Mouse (Mus musculus) lung, embryonic 15.5 days (tissue): Measurements from ENCODE around the gene Msln. TPM values are rescaled to one million over a fixed set of nuclear protein-coding genes. Genes with fewer than 3 reads are reported as not detected.

Source experiments
- ATAC-seq: fragments of 200-750 bp; cut with Nextera tagmentation; 2 replicates; pipeline ENCODE4 v1.8.0; 2017; ENCODE audit warnings: moderate number of reproducible peaks, borderline replicate concordance; ENCODE audit not compliant: low FRiP score, low TSS enrichment; ENCODE audit errors: extremely low read depth
- H3K27ac ChIP-seq: fragments of 300-500 bp; sonication (generic); 2 replicates; pipeline ENCODE4 v1.5.1; 2015; ENCODE audit warnings: moderate library complexity, mild to moderate bottlenecking, inconsistent platforms
- H3K27me3 ChIP-seq: fragments of 300-500 bp; sonication (generic); 2 replicates; pipeline ENCODE4 v1.6.1; 2015; ENCODE audit warnings: inconsistent platforms
- H3K36me3 ChIP-seq: fragments of 300-500 bp; sonication (generic); 2 replicates; pipeline ENCODE4 v1.6.1; 2015; ENCODE audit warnings: inconsistent platforms
- H3K4me1 ChIP-seq: fragments of 300-500 bp; sonication (generic); 2 replicates; pipeline ENCODE4 v1.6.1; 2015; ENCODE audit warnings: inconsistent platforms
- H3K4me2 ChIP-seq: fragments of 300-500 bp; sonication (generic); 2 replicates; pipeline ENCODE4 v1.6.1; 2015; ENCODE audit warnings: inconsistent platforms, mild to moderate bottlenecking, moderate library complexity
- H3K4me3 ChIP-seq: fragments of 300-500 bp; sonication (generic); 2 replicates; pipeline ENCODE4 v1.5.1; 2015; ENCODE audit warnings: mild to moderate bottlenecking, inconsistent platforms
- H3K9ac ChIP-seq: fragments of 300-500 bp; sonication (generic); 2 replicates; pipeline ENCODE4 v1.6.1; 2015; ENCODE audit warnings: inconsistent platforms
- H3K9me3 ChIP-seq: fragments of 300-500 bp; sonication (generic); 2 replicates; pipeline ENCODE4 v1.6.1; 2016; ENCODE audit warnings: inconsistent platforms
- WGBS: fragments of 180-500 bp; shearing (Covaris S2); methylation state at CpG from one replicate; pipeline ENCODE4 v1.1.7; 2015; 5-methylcytosine and 5-hydroxymethylcytosine counted together
- polyA plus RNA-seq: library from polyadenylated mRNA; unstranded; fragments of >200 nt; fragmentation: Nextera tagmentation; extraction: Ambion mirVana; gene quantifications from 2 replicates; pipeline ENCODE4 v1.2.1, GENCODE M21; 2015

The Msln gene
- polyA plus RNA-seq, 1 experiment from 2014 or later: 24.2 TPM

DNA sequence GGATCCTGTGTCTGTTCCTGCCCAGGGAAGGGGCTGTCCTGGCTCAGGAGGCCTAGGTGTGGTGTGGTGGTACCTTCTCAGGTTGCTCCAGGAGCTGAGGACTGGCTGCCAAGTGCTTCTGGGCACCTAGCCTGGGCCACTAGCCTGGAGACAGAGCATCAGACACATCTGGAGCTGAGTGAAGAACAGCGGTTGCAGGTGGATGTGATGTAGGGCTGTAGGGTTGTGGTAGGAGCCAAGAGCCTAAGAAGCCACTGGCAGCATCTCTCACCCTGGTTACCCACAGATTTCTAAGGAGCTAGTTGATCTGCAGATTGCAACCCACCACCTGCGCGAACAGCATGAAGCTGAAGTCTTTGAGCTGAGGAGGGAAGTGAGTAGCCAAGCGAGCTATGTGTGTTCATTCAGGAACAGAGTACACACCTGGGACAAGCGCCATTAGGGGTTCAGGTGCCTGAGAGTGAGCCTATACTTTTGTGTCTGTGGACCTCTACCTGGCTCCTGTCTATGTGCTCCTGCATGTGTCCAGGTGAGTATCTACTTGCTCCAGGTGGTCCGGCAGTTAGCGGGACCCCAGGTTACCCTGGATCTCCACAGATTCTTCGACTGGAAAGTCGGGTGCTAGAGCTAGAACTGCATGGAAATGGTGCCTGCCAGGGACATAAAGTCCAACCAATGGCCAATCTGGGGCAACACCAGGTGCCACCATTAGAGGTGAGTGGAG, 32.8 kb upstream of the Msln start:
- ATAC-seq: no peak
- H3K9me3 ChIP-seq: no peaks in the 10 kb centered on the region
- H3K36me3 ChIP-seq: peaks cover 34% of the 10 kb centered on the region
- 88% methylated on average over 9 of the region's 9 CpGs for WGBS
- no peaks in the 10 kb centered on the region for H3K27me3 ChIP-seq
- H3K4me1 ChIP-seq: peaks cover 34% of the 10 kb centered on the region
- no peak overlapping the region for H3K4me3 ChIP-seq
- H3K4me2 ChIP-seq: no peak overlapping the region
- no peak overlapping the region for H3K9ac ChIP-seq
- no peak overlapping the region for H3K27ac ChIP-seq

- Histone ChIP-seq H3K27ac (peak within 1 kb of the TSS; percentile 91), H3K9ac (peak within 1 kb of the TSS; percentile 73), H3K4me2 (peak within 1 kb of the TSS; percentile 80), H3K36me3 (peaks cover 41% of the 10 kb centered on the region), H3K4me3 (peak within 1 kb of the TSS; percentile 78), H3K9me3 (no peaks in the 10 kb centered on the region), H3K27me3 (no peaks in the 10 kb centered on the region), H3K4me1 (peaks cover 30% of the 10 kb centered on the region)
- no peak for ATAC-seq
- WGBS: 78% methylated on average over 3 of the region's 3 CpGs
Observed at GRCm38 (mm10) chr17:25786280-25786679, 32.1 kb upstream of the Msln start, which contains the start of gene Ccdc78. Gene Ccdc78 (plus strand): TSS chr17:25786580.

DNA sequence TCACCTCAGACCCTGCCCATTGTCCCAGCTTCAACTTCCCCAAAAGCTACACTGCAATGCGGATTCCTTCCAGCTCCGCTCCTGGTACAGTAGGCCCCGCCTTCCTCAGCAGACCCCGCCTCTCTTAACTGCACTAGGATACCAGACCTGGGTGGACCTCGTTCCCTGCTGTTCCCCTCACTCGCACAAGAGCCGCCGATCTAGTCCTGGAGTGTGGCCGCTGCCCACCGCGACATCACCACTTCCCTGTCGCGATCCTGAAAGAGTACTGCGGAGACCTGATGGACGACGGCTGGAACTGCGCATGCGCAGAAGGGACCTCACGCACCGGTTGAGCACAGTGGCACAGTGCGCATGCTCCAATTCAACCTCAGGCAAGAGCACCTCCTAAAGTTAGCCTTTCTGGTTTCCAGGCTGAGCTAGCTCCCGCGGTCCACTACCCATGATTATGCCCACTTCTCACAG, 31.1 kb upstream of the Msln start, which contains the start of gene Haghl:
Gene Haghl (minus strand): TSS at position 393 of the 465 bp plus-strand sequence.
- WGBS: under 1% methylated on average over 23 of the region's 23 CpGs
- peak within 1 kb of the TSS; percentile 73 for H3K9ac ChIP-seq
- H3K4me2 ChIP-seq: peak within 1 kb of the TSS; percentile 80
- H3K4me1 ChIP-seq: peaks cover 22% of the 10 kb centered on the region
- peak within 1 kb of the TSS; percentile 91 for H3K27ac ChIP-seq
- peak within 1 kb of the TSS; percentile 78 for H3K4me3 ChIP-seq
- peaks cover 44% of the 10 kb centered on the region for H3K36me3 ChIP-seq
- H3K27me3 ChIP-seq: no peaks in the 10 kb centered on the region
- peak; percentile 84 for ATAC-seq
- no peaks in the 10 kb centered on the region for H3K9me3 ChIP-seq

GRCm38 (mm10) chr17:25783861-25784574, 29.8 kb upstream of the Msln start:
- ATAC-seq: no peak
- H3K36me3 ChIP-seq: peaks cover 41% of the 10 kb centered on the region

DNA sequence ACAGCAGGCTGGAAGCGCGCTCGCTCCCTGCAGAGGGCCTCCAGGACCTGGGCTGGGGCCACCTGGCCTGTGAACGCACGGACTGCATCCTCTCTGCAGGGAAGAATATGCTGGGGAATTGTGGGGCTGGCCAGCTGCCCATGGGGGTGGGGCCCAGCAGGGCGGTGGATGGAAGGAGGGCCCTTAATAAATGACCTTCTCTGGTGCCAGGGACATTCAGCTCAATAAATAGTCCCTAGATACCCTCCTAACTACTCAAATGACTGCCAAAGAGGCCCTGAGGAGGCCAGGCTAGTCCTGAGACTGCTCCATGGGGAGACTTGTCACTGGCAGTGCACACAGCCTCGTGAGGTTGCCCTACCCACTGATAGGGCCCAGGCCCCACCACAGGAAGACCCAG, 28.9 kb upstream of the Msln start:
- H3K9ac ChIP-seq: no peak overlapping the region
- peaks cover 39% of the 10 kb centered on the region for H3K36me3 ChIP-seq

More at GRCm38 (mm10) chr17:25783861-25784574, 29.8 kb upstream of the Msln start:
- no peaks in the 10 kb centered on the region for H3K9me3 ChIP-seq
- 65% methylated on average over 15 of the region's 15 CpGs for WGBS
- H3K4me2 ChIP-seq: peak overlapping the region; percentile 80
- no peaks in the 10 kb centered on the region for H3K27me3 ChIP-seq
- 0 out of 2 replicates have a peak overlapping the region, but pooled peaks have one; percentile 73 for H3K9ac ChIP-seq
- peaks cover 22% of the 10 kb centered on the region for H3K4me1 ChIP-seq
- peak overlapping the region; percentile 78 for H3K4me3 ChIP-seq
- H3K27ac ChIP-seq: no peak overlapping the region

GRCm38 (mm10) chr17:25781339-25781738, 27.2 kb upstream of the Msln start:
- Histone ChIP-seq H3K27ac (no peak overlapping the region), H3K9me3 (no peaks in the 10 kb centered on the region), H3K4me1 (peaks cover 22% of the 10 kb centered on the region), H3K4me2 (no peak overlapping the region), H3K9ac (no peak overlapping the region), H3K36me3 (peaks cover 35% of the 10 kb centered on the region), H3K4me3 (no peak overlapping the region), H3K27me3 (no peaks in the 10 kb centered on the region)
- no peak for ATAC-seq
- 68% methylated on average over 6 of the region's 6 CpGs for WGBS

More for the DNA sequence above, 28.9 kb upstream of the Msln start:
- Histone ChIP-seq H3K27ac (no peak overlapping the region), H3K9me3 (no peaks in the 10 kb centered on the region), H3K4me2 (no peak overlapping the region), H3K4me3 (no peak overlapping the region), H3K27me3 (no peaks in the 10 kb centered on the region), H3K4me1 (peaks cover 22% of the 10 kb centered on the region)
- 67% methylated on average over 7 of the region's 7 CpGs for WGBS
- ATAC-seq: no peak

GRCm38 (mm10) chr17:25777948-25778347, 23.8 kb upstream of the Msln start:
- H3K9ac ChIP-seq: no peak overlapping the region
- no peak overlapping the region for H3K4me2 ChIP-seq
- H3K4me1 ChIP-seq: peaks cover 8% of the 10 kb centered on the region
- 91% methylated on average over 5 of the region's 5 CpGs for WGBS
- H3K4me3 ChIP-seq: no peak overlapping the region
- ATAC-seq: no peak
- H3K27ac ChIP-seq: no peak overlapping the region
- H3K27me3 ChIP-seq: no peaks in the 10 kb centered on the region
- H3K36me3 ChIP-seq: peaks cover 31% of the 10 kb centered on the region
- no peaks in the 10 kb centered on the region for H3K9me3 ChIP-seq

DNA sequence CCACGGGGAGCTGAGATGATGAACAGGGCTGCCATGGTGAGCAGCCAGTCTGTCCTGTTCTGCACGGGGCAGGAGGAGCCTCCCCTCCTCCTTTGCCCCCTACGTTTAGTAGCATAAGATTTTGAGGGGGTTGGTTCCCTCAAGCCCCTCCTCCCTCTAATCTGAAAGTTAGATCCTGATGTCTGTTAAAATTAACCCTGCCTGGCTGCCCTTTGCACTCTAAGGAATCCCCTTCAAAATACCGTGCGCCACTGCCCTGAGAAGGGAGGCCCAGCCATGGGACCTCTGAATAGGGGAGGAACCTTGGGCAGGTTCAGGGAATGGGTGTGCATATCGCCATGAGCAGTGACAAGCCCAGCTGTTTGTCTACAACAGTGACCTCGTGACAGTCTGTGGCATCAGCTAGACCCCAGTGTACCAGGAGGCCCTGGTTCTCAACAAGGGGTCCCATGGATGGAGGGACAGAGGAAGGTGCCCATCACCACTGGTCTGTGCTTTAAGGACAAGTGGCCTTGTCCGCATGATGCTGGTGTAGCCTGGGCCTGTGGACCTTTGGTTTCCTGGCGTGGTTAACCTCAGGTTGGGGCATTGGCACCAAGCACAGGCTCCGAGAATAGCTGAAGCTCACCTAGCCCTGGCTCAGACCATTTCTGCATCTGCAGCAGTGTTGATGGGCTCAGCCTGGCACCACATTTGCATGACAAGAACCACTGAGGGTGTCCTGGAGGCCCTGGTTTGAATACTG, 21.3 kb upstream of the Msln start:
- H3K4me2 ChIP-seq: no peak overlapping the region
- H3K9ac ChIP-seq: no peak overlapping the region
- peaks cover 8% of the 10 kb centered on the region for H3K4me1 ChIP-seq
- 72% methylated on average over 10 of the region's 10 CpGs for WGBS
- no peaks in the 10 kb centered on the region for H3K27me3 ChIP-seq
- H3K27ac ChIP-seq: no peak overlapping the region
- H3K36me3 ChIP-seq: peaks cover 11% of the 10 kb centered on the region; the same call in 1 of the 2 replicates
- no peak overlapping the region for H3K4me3 ChIP-seq
- no peaks in the 10 kb centered on the region for H3K9me3 ChIP-seq
- ATAC-seq: no peak

GRCm38 (mm10) chr17:25773549-25774120, 19.5 kb upstream of the Msln start, which contains the start of gene Narfl:
Gene Narfl (plus strand): TSS chr17:25773776.
- H3K4me3 ChIP-seq: peak within 1 kb of the TSS; percentile 69
- peaks cover under 1% of the 10 kb centered on the region; the same call in 1 of the 2 replicates for H3K36me3 ChIP-seq
- peaks cover 8% of the 10 kb centered on the region for H3K4me1 ChIP-seq
- ATAC-seq: peak; percentile 85
- no peaks in the 10 kb centered on the region for H3K27me3 ChIP-seq
- peak within 1 kb of the TSS; percentile 75 for H3K4me2 ChIP-seq
- under 1% methylated on average over 37 of the region's 37 CpGs for WGBS
- H3K9ac ChIP-seq: peak within 1 kb of the TSS; percentile 86
- H3K27ac ChIP-seq: 0 out of 2 replicates have a peak within 1 kb of the TSS, but pooled peaks have one; percentile 6
- H3K9me3 ChIP-seq: no peaks in the 10 kb centered on the region

DNA sequence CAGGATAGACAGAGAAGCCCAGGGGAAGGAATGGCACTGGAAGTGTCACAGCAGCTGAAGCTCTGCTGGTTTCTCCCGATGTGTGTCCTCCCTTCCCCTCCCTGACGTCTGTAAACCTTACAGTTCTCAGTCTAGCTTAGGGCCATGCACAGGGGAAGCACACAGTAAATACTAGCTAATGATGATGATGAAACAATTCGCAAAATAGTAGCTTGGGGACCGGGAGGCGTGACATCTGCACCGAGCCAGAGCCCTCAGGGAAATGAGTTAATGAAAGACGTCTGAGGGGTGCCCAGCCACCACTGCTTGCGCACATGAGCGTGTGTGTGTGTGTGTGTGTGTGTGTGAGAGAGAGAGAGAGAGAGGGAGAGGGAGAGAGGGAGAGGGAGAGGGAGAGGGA, 15.2 kb upstream of the Msln start:
- Histone ChIP-seq H3K27ac (no peak overlapping the region), H3K9me3 (no peaks in the 10 kb centered on the region), H3K4me3 (no peak overlapping the region), H3K4me1 (peaks cover 5% of the 10 kb centered on the region), H3K36me3 (no peaks in the 10 kb centered on the region), H3K27me3 (no peaks in the 10 kb centered on the region), H3K4me2 (no peak overlapping the region), H3K9ac (no peak overlapping the region)
- no peak for ATAC-seq
- 55% methylated on average over 9 of the region's 9 CpGs for WGBS

GRCm38 (mm10) chr17:25765886-25766285, 11.7 kb upstream of the Msln start:
- Histone ChIP-seq H3K9ac (no peak overlapping the region), H3K9me3 (no peaks in the 10 kb centered on the region), H3K4me3 (no peak overlapping the region), H3K36me3 (no peaks in the 10 kb centered on the region), H3K4me1 (no peaks in the 10 kb centered on the region), H3K27me3 (no peaks in the 10 kb centered on the region), H3K4me2 (no peak overlapping the region), H3K27ac (no peak overlapping the region)
- WGBS: 56% methylated on average over 5 of the region's 5 CpGs
- no peak for ATAC-seq
